Mouse (Mus musculus) gastrocnemius, postnatal 36 days (tissue): ENCODE measurements at regions not wholly inside any gene's neighbourhood (a gene's known extent, or its start where the extent isn't known, plus 50 kb on each side); places are given as distances from the start of the nearest gene placed in this dataset.

ENCODE experiments used
- DNase-seq, 2 experiments: peaks; one replicate each; pipeline ENCODE4 v3.0.0; 2022
- intact Hi-C: fragments of 180-260 bp; cut with DNase I; formaldehyde crosslinking; loops from one replicate; pipeline ENCODE4 v1.15.1; 2025

DNA sequence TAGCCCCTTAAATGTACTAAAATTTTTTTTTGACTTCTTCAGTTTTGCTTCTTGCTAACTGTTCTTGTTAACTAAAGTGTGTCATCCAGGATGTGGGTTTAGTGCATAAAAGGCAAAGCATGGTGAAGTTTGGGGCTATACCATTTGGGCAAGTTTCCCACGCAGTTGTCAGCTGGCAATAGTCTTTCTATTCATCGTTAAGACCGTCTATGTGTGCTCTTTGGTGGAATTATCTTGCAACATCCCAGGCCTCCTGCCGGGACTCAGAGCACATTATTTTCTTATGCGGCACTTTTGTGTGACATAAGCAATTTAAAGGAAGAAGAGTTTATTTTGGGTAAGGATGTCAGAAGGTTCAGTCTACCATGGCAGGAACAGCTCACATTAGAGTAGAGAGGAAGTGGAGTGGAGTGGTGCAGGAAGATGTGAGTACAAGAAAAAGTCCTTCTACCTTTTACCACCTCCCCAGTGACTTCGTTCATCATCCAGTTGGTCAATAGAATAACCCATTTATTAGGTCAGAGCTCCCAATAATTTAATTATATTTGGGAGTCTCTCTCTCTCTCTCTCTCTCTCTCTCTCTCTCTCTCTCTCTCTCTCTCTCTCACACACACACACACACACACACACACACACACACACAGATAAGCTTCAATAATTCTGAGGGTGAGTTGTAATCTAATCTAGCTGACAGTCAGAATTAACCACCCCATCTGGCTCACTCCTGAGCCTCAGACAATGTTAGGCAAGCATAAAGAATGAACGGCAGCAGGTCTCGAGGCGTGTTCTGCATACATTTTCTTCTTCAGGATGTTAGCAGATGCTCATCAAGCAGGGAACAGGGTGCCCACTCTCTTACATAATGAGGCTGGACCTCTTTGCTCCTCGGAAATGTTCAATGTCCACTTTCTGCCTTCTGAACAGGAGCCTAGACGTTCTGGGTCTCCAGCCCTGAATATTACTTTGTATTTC is 304.7 kb downstream of the Foxo1 start:
- intact Hi-C loops: no loop called here
- DNase-seq: no peak

DNA sequence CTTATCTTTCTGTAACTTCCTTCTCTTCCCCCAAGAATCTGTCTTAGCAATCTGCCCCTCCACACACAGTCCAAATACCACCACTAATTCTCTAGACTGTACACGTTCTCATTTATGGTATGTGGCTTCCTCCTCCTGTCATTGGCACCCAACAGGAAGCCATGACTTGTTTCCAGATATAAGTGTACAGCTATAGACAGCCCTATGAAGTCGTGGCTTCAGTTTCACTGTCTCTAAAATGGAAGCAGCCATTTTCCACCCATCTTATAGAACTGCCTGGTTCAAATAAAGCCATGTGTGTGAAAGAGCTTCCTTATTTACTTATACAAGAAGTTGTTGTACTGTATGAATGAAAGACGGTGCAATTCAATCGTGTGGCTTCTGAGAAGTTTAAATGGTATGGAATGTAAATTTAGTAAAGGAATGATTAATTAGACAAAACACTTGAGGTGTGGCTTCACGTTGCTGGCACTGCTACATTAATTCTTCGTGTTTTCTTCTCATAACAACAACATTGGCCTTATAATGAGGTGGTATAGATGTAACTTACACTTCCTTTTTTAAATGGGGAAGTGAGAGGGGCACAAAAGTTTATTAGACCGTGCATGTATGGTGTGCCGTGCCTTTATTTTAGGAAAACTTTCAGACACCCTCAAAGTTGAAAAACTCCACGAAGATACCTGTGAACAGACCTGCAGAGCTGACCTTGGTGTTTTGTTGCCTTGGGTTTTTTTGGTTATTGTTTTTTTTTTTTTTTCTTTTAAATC is 299.7 kb downstream of the Foxo1 start:
- DNase-seq: no peak

DNA sequence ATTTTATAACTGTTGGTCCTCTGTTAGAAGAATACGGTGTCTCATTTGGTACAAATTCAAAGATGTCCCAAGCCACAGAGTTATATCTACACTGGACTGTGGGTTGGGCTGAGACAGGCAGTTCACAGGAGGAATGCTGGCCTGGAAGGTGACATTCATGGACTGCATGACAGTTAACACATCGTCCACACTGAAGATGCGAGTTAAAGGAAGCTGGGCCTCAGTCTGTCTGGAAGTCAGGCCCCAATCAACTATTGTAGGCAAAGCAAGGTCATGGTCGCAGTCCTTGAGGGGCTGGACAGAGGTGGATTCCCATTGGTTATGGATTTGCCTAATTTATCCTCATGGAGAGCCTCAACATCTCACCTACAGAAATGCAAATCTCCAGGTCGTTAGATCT is 295.5 kb downstream of the Foxo1 start:
- intact Hi-C loops: no loop called here
- DNase-seq: no peak

More for the DNA sequence above, 299.7 kb downstream of the Foxo1 start:
- intact Hi-C loops: no loop called here

DNA sequence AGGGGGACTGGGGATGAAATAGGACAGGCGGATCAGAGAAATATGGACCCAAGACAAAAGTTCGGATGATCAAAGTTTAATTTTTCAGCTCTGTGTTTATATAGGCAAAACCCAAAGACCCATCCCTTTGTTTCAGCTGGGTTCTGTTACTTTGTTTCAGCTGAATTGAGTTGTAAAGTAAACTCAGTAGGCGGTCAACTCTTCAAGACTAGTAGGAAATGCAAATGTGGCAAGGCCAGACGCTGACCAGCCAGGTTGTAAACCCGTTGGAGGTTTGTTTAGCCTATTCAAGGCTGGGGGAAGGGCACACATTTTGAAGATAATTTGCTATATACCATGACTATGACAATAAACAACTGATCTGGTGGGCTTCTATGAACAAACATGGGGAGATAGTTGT is 294.7 kb downstream of the Foxo1 start:
- intact Hi-C loops: no loop called here
- no peak for DNase-seq

DNA sequence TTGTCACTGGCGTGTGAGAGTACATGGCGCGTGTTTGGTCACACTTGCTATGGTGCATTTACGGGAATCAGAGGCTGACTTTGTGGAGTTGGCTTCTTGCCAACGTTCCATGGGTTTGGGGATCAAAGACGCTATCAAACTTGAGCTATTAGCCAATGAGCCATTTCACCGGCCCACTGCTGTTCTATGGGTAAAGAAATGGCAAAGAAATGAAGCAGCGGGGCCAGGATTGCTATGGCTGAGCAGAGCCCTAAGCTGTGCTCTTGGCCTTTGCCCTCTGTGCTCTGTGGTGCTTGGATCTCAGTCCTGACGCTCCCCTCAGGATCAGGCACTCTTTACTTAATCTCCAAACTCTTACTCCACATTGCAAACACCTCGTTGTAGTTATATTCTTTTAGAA is 291.3 kb downstream of the Foxo1 start:
- no peak for DNase-seq
- intact Hi-C loops: no loop called here

DNA sequence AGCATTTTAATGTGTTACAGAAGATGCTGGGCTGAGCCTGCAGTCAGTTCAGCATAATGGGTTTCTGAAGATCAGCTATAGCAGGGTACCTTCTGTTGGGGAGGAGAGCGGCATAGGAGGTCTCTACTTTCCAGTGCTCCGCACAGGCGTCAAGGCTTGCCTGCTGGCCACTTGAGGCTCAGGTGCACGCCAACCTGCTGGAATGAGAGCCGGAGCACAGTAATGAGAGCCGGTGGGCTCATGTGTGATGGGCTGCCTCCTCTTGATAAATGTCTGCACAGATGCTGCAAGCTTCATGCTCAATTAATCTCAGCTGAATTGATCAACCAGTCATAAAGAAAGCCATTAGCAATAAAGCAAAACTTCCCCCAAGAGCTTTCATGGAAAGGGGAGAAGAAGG is 290.6 kb downstream of the Foxo1 start:
- intact Hi-C loops: no loop called here
- no peak for DNase-seq

DNA sequence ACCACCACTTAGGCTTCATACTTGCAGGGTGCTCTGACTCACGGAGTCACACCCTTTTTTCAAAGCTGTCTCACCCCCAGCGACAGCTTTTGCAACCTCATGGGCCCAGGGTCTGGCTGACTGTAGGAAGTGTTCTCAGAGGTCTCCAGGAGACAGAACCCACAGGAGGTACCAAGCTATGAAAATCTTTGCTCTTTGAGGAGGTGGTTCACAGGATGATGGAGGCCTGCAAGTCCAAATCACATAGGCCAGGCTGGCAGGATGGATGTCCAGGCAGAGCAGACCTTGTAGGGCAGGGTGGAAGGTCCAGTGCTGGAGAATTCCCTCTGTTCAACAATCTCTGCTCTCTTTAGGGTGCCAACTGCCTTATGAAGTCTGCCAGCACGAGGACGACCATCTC is 289.2 kb downstream of the Foxo1 start:
- intact Hi-C loops: no loop called here
- no peak for DNase-seq

DNA sequence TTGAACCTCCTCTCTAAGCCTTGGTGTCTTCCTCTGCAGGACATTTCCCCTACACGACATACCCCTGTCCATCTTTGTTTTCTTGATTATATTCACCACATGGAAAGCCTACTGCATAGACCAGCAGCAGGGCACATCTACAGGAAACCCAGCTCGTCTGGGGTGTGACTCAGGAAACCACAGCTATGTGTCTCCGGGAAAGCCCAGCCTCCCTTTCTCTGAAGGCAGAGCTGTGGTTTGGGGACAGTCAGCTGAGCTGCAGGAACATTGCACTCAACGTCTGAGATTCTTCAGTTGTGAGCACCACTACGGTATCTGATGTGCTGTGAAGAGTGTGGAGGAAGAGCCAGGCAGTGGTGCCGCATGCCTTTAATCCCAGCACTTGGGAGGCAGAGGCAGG is 286.9 kb downstream of the Foxo1 start:
- no peak for DNase-seq
- intact Hi-C loops: no loop called here

DNA sequence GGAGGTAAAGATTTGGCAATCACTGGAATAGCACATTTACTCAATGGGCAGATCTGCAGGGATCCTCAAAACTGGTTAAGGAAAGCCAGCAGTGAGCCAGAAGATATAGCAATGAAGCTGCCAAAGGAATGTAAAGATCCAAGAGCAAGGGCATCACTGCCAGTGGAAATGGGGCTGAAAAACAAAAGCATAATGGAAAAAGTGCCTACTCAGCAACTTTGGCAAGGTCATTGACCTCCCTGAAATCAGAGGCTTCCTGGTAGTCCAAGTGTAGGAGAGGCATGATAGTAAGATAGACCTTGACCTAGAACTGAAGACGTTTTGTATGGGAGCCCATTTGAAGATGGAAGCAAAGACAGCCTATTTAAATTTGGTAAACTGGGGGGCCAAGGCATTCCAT is 286.4 kb downstream of the Foxo1 start:
- no peak for DNase-seq
- intact Hi-C loops: no loop called here

DNA sequence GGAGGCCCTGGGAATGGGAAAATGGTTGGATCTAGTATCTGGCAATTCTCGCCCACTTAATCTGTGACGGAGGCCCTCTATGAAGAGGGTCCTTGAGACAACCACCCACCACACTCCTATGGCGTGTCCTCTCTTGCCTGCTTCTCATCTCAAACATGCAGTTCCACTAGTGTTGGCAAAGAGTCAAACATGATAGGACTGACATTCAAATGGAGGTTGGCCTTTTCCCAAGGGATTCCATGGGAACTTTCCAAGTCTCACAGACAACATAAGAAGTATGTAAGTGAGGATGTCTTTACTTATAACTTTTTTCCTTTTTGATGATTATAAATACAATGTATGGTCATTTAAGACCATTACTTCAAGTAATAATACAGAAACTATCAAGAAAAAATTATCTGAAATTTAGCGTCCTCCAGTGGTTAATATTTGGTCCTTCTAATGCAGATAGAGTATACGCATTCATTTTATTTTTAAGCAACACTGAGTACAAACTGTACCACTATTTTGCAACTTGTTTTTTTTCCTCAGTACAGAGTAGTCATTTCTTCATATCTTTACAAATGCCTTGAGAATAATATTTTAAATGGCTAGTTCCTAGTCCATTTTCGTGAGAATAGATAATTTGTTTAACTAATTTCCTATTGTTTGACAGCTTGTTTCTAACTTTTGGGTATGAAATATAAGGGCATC is 280.2 kb downstream of the Foxo1 start:
- no peak for DNase-seq
- intact Hi-C loops: no loop called here

DNA sequence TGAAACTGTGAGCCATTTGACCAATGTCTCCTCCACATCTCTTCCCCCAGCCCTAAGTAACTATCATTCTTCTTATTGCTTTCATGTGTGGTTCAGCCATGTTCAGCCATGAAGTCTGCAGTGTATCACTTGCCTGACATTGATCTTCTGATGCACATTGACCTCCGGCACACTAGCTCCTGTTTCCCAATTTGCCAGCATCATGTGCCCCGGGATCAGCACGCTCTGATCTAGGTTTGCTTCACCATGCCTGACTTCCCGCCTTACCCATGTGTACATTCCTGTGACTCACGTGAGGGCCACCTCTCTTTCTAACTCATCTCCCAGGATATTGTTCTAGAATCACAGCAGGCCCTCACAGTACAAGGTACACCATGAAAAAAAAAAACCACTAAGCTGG is 277.9 kb downstream of the Foxo1 start:
- intact Hi-C loops: no loop called here
- no peak for DNase-seq

DNA sequence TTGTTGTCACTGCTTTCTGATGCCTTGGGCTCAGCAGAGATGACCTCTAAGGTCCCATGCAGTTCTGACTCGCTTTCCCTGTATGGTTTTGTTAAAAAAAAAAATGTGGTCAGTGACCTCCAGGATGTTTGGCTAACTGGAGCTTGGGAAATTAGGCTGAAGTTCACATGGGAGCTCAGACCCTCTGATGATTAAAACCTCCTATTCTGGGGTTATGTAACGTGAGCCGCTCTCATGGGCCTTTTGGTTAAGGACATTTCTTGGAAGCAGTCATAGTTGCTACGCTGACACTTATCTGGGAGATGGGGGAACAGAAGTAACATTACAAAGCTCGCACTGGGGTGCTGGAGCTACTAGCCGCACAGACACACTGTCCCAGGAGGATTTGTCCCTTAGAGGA is 274.9 kb downstream of the Foxo1 start:
- intact Hi-C loops: no loop called here
- DNase-seq: no peak

DNA sequence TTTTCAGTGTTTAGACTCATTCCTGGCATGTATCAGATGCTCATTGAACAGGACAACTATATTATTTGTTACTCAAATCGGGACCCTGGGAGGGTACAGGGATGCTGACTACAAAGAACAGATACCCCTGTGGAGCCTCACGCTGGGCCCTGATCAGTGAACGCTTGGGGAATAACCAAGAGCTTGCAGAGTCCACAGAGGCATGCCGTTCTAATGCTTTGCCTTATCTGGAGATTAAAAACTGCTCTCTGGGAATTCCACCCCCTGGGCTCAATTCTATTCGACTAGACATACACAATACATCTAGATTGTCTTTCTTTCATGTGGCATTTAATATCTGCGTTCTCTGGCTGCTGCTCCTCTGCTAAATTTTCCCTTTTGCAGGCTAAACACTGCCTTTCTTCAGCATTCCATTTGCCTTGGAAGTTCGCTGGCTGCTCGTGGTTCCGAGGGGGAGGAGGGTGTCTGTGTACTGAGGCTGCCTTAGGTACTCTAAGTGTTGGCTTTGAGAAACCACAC is 272.8 kb downstream of the Foxo1 start:
- DNase-seq: no peak
- intact Hi-C loops: no loop called here

DNA sequence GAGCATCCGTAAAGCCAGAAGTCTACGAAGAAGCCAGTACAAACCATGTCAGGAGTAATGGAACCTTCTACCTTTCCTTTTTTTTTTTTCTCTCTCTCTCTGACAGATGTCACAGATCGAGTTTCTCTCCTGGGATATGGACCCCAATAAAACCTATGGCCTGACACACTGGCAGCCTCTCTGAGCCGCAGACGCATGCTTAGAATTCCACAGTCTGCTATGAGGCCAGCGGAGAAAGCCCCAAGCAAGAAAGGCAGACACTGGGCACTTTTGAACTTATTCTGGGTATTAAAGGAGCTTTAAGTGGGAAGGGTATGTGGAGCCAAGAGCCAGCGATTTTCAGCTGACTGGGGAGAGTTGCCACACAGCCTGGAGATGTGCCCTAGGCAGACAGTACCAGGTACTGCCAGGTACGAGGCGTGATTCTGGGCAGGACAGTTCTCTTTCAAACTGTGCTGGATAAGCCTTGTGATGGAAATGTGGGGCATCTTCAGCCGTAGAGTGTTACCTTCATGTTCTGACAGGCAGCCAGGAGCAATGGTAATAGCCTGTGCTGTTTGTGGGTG is 271.8 kb downstream of the Foxo1 start:
- DNase-seq: no peak
- intact Hi-C loops: loop anchor here (10.0 kb wide), 1 partner anchor 275 kb away; the partner anchor contains the start of gene Foxo1

DNA sequence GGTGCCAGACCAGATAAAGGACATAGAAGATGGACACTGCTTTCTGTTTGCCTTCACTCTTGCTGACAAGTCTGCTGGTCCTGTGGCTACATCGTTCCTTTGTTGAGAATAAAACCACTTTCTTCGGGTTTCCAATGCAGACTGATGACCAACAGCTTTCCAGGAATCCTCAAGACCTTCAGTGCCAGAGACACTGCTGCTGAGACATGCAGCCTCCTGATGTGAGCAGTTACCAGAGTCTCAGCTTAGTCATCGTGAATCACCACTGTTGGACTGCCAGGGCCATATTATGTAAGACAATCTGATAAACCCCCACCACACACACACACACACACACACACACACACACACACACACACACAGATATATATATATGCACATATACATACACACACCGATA is 270.2 kb downstream of the Foxo1 start:
- DNase-seq: no peak
- intact Hi-C loops: loop anchor here (10.0 kb wide), 1 partner anchor 274 kb away; the partner anchor contains the start of gene Foxo1

DNA sequence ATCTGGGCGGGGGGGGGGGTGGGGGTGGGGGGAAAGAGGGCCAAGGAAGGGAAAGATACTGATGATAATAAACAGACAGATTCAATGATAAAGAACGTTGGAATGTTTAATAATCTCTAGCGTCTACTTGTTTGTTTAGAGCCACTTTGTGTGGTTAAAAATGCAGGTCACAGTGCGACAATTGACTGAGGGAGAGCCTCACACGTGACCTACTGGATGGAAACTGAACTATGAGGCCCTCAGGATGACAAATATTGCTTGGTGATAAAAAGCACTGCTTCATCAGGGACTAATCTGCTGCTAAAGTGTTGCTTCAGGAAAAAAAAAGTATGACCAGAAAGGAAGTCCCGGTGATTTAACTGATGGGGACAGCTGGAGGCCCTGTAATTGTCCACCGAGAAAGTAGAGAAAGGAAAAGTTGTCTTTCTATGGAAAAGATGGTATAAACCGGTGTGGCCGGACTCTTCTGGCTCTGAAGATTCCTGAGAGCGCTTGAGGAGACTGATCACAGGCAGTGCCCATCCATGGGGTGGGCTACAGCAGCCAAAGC is 269.3 kb downstream of the Foxo1 start:
- intact Hi-C loops: loop anchor here (10.0 kb wide), 1 partner anchor 273 kb away; the partner anchor contains the start of gene Foxo1
- no peak for DNase-seq

DNA sequence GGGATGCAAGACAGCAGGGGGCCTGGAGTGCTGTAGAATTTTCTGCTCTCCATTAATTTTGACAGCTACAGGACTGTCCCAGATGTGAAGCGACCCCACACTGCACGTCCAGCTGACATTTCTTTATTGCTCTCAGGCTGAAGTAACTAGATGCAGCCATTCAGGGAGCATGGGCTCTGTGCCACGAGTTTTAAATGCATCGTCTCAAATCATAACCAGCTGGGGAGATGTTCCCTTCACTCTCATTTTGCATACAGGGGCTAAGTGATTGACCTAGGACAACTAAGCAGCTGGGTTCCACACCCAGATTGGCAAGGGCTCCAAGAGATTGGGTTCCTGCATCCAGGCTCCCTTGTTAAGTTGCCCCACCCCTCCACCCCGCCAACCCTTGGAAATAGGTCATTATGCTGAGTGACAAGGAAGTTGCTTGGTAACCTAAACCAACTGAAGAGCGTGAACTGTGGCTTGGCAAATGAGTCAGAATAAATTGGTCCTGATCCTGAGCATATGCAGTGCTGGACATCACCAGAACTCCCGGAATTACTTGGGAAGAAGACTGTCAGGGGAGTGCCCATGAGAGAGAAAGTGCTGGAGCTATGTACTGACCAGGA is 267.4 kb downstream of the Foxo1 start:
- no peak for DNase-seq
- intact Hi-C loops: loop anchor here (10.0 kb wide), 1 partner anchor 271 kb away; the partner anchor contains the start of gene Foxo1

DNA sequence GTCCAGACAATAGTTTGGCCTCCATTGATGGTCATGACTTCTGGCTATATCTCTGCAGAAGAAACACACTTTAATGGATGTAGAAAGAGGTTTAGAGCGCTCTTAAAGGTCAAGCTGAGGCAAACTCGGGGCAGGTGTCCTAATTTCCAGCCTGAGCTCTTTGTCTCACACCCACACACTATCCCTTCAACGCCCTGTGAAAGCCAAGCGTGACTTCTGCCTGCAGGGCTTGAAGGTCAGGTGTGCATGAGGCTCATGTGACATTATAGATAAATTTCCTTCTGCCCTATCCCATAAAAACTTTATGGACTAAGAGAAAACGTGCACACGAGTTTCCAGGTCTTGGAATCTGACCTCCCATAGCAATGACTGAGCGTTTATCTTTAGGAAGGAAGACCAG is 266.0 kb downstream of the Foxo1 start:
- DNase-seq: no peak
- intact Hi-C loops: loop anchor here (10.0 kb wide), 1 partner anchor 269 kb away; the partner anchor contains the start of gene Foxo1

DNA sequence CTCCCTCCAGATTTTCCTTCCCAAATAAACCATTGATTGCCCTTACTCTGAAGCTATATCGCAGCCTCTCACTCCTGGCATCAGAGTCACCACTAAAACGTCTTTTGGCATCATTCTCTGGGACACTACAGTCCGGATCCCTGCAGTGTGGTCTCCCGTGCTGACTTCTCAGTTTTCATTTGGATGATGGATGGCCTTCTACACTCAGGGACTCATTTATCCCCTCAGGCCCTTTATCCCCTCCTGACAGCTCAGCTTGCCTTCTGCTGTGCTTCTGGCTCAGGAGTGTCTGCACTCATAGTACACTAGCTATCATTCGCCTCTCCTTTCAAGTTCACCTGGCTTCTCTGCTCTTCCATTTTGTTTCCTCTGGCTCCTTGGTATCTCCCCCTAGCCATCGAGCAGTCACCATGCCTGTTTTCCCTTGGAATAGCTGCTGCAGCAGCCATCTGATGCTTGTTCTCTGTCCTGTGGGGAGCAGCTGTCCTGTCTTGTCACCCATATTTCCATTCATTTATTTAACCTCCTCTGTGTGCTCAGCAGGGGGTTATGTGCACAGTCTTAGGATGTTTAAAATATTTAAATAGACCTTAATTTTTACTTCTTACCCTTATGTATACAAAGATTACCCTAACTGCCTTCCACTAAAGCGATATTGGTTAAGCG is 263.7 kb downstream of the Foxo1 start:
- DNase-seq: no peak
- intact Hi-C loops: loop anchor here (2.0 to 10.0 kb wide), 2 partner anchors 65 to 267 kb away; partner anchors contain the start of gene Foxo1
